Mouse (Mus musculus): ENCODE results near the gene Fdxr. TPM values are rescaled to one million over a fixed set of nuclear protein-coding genes. Genes with fewer than 3 reads are reported as not detected.

Gene Fdxr
- polyA plus RNA-seq, 1 experiment from 2014 or later, result 20.8 TPM

- no peak overlapping the region for H3K4me3 ChIP-seq (replicated peaks)
- no peak for ATAC-seq (replicated peaks; ENCODE audit: low FRiP score)
- WGBS, result 51% methylated on average over 7 of the region's 7 CpGs
- H3K9me3 ChIP-seq (replicated peaks), result no peaks in the 10 kb centered on the region
- H3K4me2 ChIP-seq, result no peak overlapping the region
- no peaks in the 10 kb centered on the region for H3K36me3 ChIP-seq
- H3K27ac ChIP-seq, result no peak overlapping the region
- peaks cover 37% of the 10 kb centered on the region for H3K4me1 ChIP-seq
- no peak overlapping the region for H3K9ac ChIP-seq
- peaks cover 83% of the 10 kb centered on the region for H3K27me3 ChIP-seq
Observed at GRCm38 (mm10) chr11:115228430-115228829, 48.4 kb downstream of the Fdxr start.

- no peak overlapping the region for H3K9ac ChIP-seq
- H3K4me1 ChIP-seq, result peaks cover 42% of the 10 kb centered on the region
- peaks cover 82% of the 10 kb centered on the region for H3K27me3 ChIP-seq
- H3K27ac ChIP-seq, result no peak overlapping the region
- no peak for ATAC-seq (replicated peaks; ENCODE audit: low FRiP score)
- no peak overlapping the region for H3K4me2 ChIP-seq
- no peaks in the 10 kb centered on the region for H3K9me3 ChIP-seq (replicated peaks)
- no peak overlapping the region for H3K4me3 ChIP-seq (replicated peaks)
- 42% methylated on average over 12 of the region's 12 CpGs for WGBS
- H3K36me3 ChIP-seq, result no peaks in the 10 kb centered on the region
Observed at GRCm38 (mm10) chr11:115227640-115228039, 49.2 kb downstream of the Fdxr start.

GRCm38 (mm10) chr11:115226811-115227491 is 49.9 kb downstream of the Fdxr start:
- ATAC-seq (replicated peaks; ENCODE audit: low FRiP score), result no peak
- H3K27ac ChIP-seq, result no peak overlapping the region
- H3K4me1 ChIP-seq, result peaks cover 47% of the 10 kb centered on the region
- H3K9me3 ChIP-seq (replicated peaks), result no peaks in the 10 kb centered on the region
- H3K36me3 ChIP-seq, result no peaks in the 10 kb centered on the region
- H3K4me2 ChIP-seq, result no peak overlapping the region
- peaks cover 78% of the 10 kb centered on the region for H3K27me3 ChIP-seq
- H3K4me3 ChIP-seq (replicated peaks), result no peak overlapping the region
- 64% methylated on average over 14 of the region's 14 CpGs for WGBS
- H3K9ac ChIP-seq, result no peak overlapping the region

- H3K9ac ChIP-seq, result no peak overlapping the region
- H3K4me3 ChIP-seq (replicated peaks), result no peak overlapping the region
- no peaks in the 10 kb centered on the region for H3K36me3 ChIP-seq
- ATAC-seq (replicated peaks; ENCODE audit: low FRiP score), result no peak
- no peak overlapping the region for H3K27ac ChIP-seq
- H3K27me3 ChIP-seq, result peaks cover 66% of the 10 kb centered on the region
- no peak overlapping the region for H3K4me2 ChIP-seq
- H3K9me3 ChIP-seq (replicated peaks), result no peaks in the 10 kb centered on the region
- WGBS, result 63% methylated on average over 6 of the region's 6 CpGs
- H3K4me1 ChIP-seq, result peaks cover 43% of the 10 kb centered on the region
Observed at GRCm38 (mm10) chr11:115225301-115225700, 51.5 kb downstream of the Fdxr start.

GRCm38 (mm10) chr11:115224889-115225288 is 52.0 kb downstream of the Fdxr start:
- Histone ChIP-seq H3K36me3 (no peaks in the 10 kb centered on the region), H3K4me3 (replicated peaks) (no peak overlapping the region), H3K4me2 (no peak overlapping the region), H3K27me3 (peaks cover 62% of the 10 kb centered on the region), H3K9ac (no peak overlapping the region), H3K4me1 (peaks cover 43% of the 10 kb centered on the region), H3K9me3 (replicated peaks) (no peaks in the 10 kb centered on the region), H3K27ac (no peak overlapping the region)
- WGBS, result 40% methylated on average over 8 of the region's 8 CpGs
- no peak for ATAC-seq (replicated peaks; ENCODE audit: low FRiP score)

GRCm38 (mm10) chr11:115223877-115224276 is 53.0 kb downstream of the Fdxr start:
- Histone ChIP-seq H3K27me3 (peaks cover 51% of the 10 kb centered on the region), H3K27ac (no peak overlapping the region), H3K4me3 (replicated peaks) (no peak overlapping the region), H3K9me3 (replicated peaks) (no peaks in the 10 kb centered on the region), H3K4me2 (no peak overlapping the region), H3K9ac (no peak overlapping the region), H3K4me1 (peaks cover 44% of the 10 kb centered on the region), H3K36me3 (no peaks in the 10 kb centered on the region)
- 72% methylated on average over 6 of the region's 6 CpGs for WGBS
- ATAC-seq (replicated peaks; ENCODE audit: low FRiP score), result no peak

GRCm38 (mm10) chr11:115223451-115223850 is 53.4 kb downstream of the Fdxr start:
- H3K27me3 ChIP-seq, result peaks cover 48% of the 10 kb centered on the region
- ATAC-seq (replicated peaks; ENCODE audit: low FRiP score), result no peak
- no peak overlapping the region for H3K4me2 ChIP-seq
- H3K9me3 ChIP-seq (replicated peaks), result no peaks in the 10 kb centered on the region
- 64% methylated on average over 11 of the region's 11 CpGs for WGBS
- H3K27ac ChIP-seq, result no peak overlapping the region
- H3K36me3 ChIP-seq, result no peaks in the 10 kb centered on the region
- no peak overlapping the region for H3K9ac ChIP-seq
- H3K4me1 ChIP-seq, result peaks cover 44% of the 10 kb centered on the region
- H3K4me3 ChIP-seq (replicated peaks), result no peak overlapping the region

GRCm38 (mm10) chr11:115222570-115222969 is 54.3 kb downstream of the Fdxr start:
- 24% methylated on average over 5 of the region's 5 CpGs for WGBS
- no peaks in the 10 kb centered on the region for H3K9me3 ChIP-seq (replicated peaks)
- H3K27me3 ChIP-seq, result peaks cover 44% of the 10 kb centered on the region
- no peak overlapping the region for H3K4me3 ChIP-seq (replicated peaks)
- H3K9ac ChIP-seq, result no peak overlapping the region
- no peak overlapping the region for H3K4me2 ChIP-seq
- no peak overlapping the region for H3K27ac ChIP-seq
- H3K4me1 ChIP-seq, result peaks cover 44% of the 10 kb centered on the region
- no peaks in the 10 kb centered on the region for H3K36me3 ChIP-seq
- no peak for ATAC-seq (replicated peaks; ENCODE audit: low FRiP score)

GRCm38 (mm10) chr11:115222077-115222476 is 54.8 kb downstream of the Fdxr start:
- Histone ChIP-seq H3K9ac (no peak overlapping the region), H3K27me3 (peaks cover 44% of the 10 kb centered on the region), H3K9me3 (replicated peaks) (no peaks in the 10 kb centered on the region), H3K27ac (no peak overlapping the region), H3K4me2 (no peak overlapping the region), H3K4me3 (replicated peaks) (no peak overlapping the region), H3K36me3 (no peaks in the 10 kb centered on the region), H3K4me1 (peaks cover 47% of the 10 kb centered on the region)
- no peak for ATAC-seq (replicated peaks; ENCODE audit: low FRiP score)
- 28% methylated on average over 12 of the region's 12 CpGs for WGBS

- no peaks in the 10 kb centered on the region for H3K9me3 ChIP-seq (replicated peaks)
- no peak overlapping the region for H3K4me3 ChIP-seq (replicated peaks)
- H3K9ac ChIP-seq, result no peak overlapping the region
- no peak for ATAC-seq (replicated peaks; ENCODE audit: low FRiP score)
- no peak overlapping the region for H3K4me2 ChIP-seq
- no peaks in the 10 kb centered on the region for H3K36me3 ChIP-seq
- H3K4me1 ChIP-seq, result peaks cover 46% of the 10 kb centered on the region
- 87% methylated on average over 10 of the region's 10 CpGs for WGBS
- peaks cover 25% of the 10 kb centered on the region for H3K27me3 ChIP-seq
- no peak overlapping the region for H3K27ac ChIP-seq
Observed at GRCm38 (mm10) chr11:115219685-115220084, 57.2 kb downstream of the Fdxr start.

GRCm38 (mm10) chr11:115219263-115219662 is 57.6 kb downstream of the Fdxr start:
- Histone ChIP-seq H3K36me3 (no peaks in the 10 kb centered on the region), H3K9me3 (replicated peaks) (no peaks in the 10 kb centered on the region)
- ATAC-seq (replicated peaks; ENCODE audit: low FRiP score), result no peak

More at GRCm38 (mm10) chr11:115219263-115219662, 57.6 kb downstream of the Fdxr start:
- H3K9ac ChIP-seq, result no peak overlapping the region
- H3K27ac ChIP-seq, result no peak overlapping the region
- H3K27me3 ChIP-seq, result peaks cover 21% of the 10 kb centered on the region
- WGBS, result 48% methylated on average over 9 of the region's 9 CpGs
- no peak overlapping the region for H3K4me3 ChIP-seq (replicated peaks)
- no peak overlapping the region for H3K4me2 ChIP-seq
- peaks cover 46% of the 10 kb centered on the region for H3K4me1 ChIP-seq

Data from kidney, embryonic 15.5 days (tissue).